Mouse (Mus musculus): ENCODE data around the gene Alox5ap.

DNA sequence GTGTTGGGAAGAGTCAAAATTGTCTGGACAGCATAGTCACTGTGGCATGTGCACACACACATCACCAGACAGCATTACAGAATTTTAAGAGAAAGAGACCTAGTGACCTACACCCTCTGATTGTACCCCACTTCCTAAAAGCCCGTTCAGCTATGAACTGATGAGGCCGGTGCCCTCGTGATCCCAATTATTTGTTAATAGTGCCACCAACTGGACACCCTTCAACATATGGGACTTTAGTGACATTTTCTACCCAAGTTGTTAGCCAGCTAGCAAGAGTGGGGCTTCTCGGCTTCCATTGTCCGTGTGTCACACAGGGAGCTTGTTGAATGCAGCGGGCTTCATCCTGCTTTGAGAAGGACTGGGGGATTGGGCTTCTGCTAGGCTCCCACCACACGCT lies 21.5 kb downstream of the Alox5ap start:
- no peak for TF ChIP-seq CTCF (IDR thresholded peaks at IDR 0.05; ENCODE audit: extremely low read depth, insufficient read depth, insufficient read length, insufficient replicate concordance)
- no peak for TF ChIP-seq POLR2A (IDR thresholded peaks at IDR 0.05; ENCODE audit: low read depth, low read length)

All from spleen, adult 2 months (tissue).